Mouse (Mus musculus) kidney, adult 18-20 months (tissue): ENCODE measurements at regions not wholly inside any gene's neighbourhood (a gene's known extent, or its start where the extent isn't known, plus 50 kb on each side); places are given as distances from the start of the nearest gene placed in this dataset.

ENCODE experiments used
- DNase-seq: peaks from one replicate; pipeline ENCODE4 v3.0.0; 2021

DNA sequence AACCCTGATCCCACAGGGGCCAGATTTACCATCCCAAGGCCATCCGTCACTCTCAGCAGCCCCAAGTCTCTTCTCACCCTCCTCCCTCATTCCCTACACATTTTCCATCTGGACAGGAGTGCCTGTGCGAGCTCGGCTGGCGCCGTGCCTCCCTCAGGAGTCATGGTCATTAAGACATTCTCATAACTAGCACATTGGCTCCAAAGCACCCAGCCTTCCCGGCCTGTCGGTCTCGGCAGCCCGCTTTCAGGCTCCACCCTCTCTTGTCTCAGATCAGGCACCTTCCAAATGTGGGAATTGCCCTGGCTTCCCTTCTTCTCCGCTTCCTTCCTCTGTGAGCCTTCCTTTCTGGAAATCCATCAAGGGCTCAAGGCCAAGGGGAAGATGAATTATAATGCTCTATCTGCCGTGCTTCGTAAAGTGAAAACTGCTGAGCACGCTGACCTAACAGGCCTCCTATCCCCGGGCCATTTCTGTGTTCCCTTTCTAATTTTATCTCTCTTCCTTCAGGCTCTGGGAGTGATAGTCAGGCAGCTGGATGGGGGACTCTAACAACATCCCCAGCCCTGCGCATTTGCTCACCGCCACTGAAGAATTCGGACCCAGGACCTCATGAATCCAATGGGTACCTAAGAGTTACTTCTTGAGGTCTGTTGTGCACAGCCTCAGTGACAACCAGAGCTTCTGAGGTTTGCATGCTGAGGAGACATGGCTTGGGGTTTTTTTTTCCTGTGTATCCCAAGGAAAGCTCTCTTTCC is 130.2 kb upstream of the Six2 start:
- DNase-seq, result no peak

GRCm38 (mm10) chr17:85816521-85816920 is 128.4 kb upstream of the Six2 start:
- DNase-seq, result no peak

GRCm38 (mm10) chr17:85816056-85816455 is 128.0 kb upstream of the Six2 start:
- DNase-seq, result no peak

GRCm38 (mm10) chr17:85808580-85808979 is 120.5 kb upstream of the Six2 start:
- no peak for DNase-seq

DNA sequence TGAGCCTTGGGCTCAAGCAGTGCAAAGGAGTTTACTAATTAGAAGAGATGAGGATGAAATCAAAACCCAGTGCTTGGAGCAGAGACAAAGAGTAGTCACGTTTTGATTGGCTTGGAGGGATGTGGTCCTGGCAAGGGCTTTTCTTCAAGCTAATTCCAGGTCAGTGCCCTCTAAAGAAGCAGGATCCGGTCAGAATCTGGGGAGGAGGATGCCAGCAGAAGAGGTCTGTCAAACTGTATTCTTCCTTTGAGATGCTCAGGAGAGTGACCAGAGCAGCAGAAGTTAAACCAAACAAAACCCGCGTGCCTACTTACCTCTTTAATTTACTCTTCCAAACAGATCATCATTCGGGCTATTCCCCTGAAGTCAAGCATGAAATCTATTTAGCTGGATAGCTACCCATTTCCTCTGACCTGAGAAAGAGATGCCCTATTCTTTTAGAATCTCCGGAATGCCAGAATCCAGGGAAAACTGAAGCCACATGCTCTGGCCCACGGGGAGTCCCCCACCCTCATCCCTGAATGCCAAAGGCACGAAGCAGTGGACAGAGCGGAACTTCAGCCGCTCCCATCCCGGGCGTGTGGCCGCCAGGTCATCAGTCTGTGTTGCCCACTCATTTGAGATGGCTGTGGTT is 117.8 kb upstream of the Six2 start:
- no peak for DNase-seq

- no peak for DNase-seq
Measured at GRCm38 (mm10) chr17:85804631-85805030, 116.6 kb upstream of the Six2 start.

- no peak for DNase-seq
Measured at GRCm38 (mm10) chr17:85801734-85802133, 113.7 kb upstream of the Six2 start.

DNA sequence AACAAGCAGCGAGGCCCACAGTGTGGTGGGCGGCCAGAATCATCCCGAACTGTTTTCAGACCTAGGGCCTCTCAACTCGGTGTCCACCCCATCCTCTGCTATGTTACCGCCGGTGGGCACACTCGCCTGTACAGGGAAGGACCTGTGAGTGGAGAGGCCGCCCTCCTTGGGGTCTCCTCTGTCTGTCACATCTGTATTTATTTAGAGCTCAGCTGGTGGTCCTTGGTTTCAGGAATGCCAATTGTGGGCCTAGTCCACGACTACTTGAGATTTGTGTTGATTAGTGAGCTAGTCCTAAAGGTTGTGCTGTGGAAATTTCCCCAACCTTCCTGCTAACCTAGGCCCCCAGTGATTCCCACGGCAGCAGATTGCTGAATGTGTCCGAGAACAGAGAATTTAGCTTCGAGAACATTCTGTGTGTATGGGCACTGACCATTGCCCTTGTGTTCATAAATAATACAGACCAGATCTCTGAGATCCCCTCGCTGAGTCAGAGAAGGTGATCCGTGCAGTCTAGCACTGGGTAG is 113.1 kb upstream of the Six2 start:
- no peak for DNase-seq

- peak; percentile 6 for DNase-seq
Measured at GRCm38 (mm10) chr17:85800357-85801078, 112.4 kb upstream of the Six2 start.

DNA sequence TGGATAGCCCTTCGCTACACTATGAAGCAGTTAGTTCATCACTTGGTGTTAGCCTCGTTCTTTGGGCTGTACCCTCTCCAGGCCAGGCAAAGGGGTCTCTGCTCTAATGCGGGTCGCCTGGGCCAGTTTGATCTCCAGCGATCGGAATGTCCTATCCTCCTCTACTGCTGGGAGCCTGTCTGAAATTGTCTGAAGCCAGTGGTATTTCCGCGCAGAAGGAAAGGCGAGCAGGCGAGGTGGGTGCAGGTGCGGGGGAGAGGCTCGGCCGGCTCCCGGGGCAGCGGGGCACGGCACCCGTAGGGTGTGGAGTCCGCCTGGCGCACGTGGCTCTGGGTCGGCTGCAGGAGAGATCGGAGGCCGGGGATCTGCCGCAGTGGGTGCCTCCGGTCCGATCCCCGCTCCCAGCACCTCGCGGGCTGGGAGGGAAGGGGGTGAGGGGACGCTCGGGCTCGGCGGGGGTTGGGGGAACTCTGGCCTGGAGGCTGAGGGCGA is 111.8 kb upstream of the Six2 start:
- DNase-seq, result peak; percentile 20

GRCm38 (mm10) chr17:85799081-85799864 is 111.2 kb upstream of the Six2 start:
- DNase-seq, result no peak

DNA sequence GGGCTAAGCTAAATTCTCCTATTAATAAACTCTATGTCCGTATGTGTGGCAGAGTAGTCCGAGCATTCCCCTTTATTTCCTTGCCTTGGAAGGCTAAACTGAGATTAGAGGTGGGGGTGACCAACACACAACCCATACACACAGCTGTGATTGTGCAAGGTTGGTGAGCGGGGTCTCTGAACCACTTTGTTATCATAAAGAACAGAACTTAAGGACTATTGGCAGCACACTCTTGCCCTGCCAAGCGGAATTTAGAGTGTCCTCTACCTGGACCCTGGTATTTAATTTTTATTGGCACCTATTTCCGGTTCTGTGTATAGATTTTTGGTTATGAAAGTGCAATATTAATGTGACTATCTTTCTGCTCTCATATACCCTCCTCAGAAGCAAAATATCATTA is 109.7 kb upstream of the Six2 start:
- DNase-seq, result no peak

DNA sequence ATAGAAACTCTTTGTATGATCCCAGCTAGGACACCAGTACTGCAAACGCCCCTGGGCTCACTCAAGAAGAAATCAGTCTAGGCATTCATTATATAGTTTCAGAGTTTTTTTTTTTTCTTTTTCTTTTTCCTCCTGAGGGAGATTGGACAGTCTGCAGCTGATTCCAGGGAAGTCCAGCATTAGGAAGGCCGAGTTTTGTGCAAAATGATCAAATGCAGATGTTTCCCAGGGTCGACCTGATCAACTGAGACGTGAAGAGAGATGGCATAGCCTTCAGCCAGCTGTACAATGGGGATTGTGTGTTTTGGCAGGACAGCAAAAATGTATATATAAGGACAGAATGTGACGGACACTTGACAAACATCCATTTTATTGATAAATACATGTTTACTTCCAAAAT is 107.7 kb upstream of the Six2 start:
- no peak for DNase-seq

DNA sequence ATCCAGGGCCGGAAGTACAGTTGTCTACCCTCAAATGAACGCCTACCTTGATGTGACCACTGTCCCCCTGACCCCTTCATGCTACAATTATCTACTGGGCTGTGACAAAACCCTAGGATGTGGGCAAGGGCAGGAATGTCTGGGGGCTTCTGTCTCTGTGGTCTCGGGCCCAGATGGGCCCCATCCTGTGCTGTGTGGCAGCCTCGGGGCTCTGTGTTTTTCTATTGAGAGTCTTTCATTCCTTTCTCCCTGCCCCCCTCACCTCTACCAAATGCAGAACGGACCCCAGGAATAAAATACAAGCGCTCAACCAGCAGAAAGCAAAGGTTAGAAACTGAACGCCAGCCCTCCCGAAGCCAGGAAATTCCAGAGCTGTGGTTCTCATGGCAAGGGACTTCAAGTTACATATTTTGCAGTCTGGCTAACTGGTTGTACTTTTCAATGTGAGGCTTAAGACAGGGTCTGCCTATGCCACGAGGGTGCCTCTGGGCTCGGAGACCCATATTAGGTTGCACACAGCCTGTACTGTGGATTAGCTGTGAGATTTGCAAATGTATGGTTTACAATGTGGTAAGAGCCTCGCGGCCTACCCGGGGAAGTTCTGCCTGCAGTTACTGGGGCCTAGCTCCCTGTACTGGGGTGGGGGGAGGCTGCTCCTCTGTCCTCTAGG is 97.7 kb upstream of the Six2 start:
- DNase-seq, result no peak

GRCm38 (mm10) chr17:85780477-85780876 is 92.4 kb upstream of the Six2 start:
- no peak for DNase-seq

DNA sequence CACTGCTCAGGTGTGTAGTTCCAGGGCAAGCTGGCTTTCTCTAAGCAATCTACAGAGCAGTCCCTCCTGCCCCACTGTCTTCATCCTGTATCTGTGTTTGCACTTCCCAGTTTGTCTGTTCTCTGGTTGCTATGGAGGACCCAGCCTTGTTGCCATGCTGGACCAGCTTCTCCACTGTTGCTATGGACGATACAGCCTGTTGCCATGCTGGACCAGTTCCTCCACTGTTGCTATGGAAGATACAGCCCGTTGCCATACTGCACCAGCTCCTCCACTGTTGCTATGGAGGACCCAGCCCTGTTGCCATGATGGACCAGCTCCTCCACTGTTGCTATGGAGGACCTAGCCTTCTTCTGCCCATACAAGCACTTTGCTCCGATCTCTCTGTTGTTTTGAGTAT is 88.8 kb upstream of the Six2 start:
- DNase-seq, result no peak

DNA sequence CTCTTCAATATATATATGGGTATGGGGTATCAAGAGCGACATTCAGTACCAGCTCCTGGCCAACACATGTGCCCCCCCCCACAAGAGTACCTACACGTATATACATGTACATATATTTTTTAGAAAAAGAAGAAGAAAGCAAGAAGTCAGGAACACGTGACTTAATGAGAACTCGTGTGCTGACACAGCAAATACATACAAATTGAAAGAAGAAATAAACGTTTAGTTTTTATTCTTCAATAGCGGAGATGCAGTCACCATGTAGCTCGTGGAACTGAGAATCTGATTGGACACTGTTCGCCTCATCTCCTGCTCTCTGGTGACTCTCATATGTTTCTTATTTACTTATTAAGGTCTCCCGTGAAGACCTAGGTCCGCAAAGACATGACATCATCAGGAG is 80.3 kb upstream of the Six2 start:
- no peak for DNase-seq

DNA sequence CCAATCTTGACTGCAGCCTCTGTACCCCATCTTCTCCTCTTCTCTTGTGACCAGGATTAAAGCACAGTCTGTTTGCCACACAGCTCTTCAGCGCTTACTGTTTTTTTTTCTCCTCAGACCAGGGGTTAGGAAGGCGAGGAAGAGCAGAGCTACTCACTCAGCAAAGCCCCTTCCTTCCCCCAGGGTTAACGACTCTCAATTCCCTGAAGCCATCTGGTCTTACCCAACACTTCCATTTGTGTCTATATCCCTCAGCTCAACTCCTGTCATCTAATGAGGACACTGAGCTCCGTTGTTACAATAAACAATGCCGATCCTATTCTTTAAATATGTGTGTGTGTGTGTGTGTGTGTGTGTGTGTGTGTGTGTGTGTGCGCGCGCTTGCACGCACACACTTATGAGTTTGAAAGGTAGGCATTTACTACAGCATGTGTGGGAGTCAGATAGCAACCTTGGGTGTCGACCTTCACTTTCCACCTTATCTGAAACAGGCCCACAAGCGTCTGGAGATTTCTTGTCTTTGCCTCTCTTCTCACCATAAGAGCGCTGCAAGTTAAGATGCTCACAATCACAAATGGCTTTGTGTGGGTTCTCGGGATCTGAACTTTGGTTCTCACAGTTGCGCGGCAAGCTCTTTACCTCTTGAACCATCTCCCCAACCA is 79.3 kb upstream of the Six2 start:
- no peak for DNase-seq

DNA sequence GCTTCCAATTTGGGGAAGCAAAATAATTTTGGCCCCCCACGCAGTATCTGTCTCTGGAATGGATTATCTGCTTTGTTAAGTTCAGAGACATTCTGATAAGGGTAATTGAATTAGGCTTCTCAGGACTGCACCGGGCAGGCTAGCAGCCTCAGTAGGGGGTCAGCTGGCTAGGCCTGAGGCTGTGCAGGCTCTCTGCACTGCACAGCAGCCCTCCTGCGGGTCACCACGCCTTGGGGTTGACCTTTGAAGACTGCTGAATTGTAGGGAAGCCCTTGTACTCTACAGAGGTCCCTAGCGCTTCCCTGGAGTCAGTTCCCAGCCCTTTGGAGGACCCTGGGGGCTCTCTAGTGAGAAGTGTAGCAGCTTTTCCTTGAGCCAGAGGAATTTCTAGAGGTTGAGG is 78.5 kb upstream of the Six2 start:
- DNase-seq, result no peak

- DNase-seq, result no peak
Measured at GRCm38 (mm10) chr17:85758581-85759098, 70.6 kb upstream of the Six2 start.

GRCm38 (mm10) chr17:85757647-85758046 is 69.6 kb upstream of the Six2 start:
- no peak for DNase-seq
